Mouse (Mus musculus): ENCODE results near the gene Krt28. TPM values are rescaled to one million over a fixed set of nuclear protein-coding genes. Genes with fewer than 3 reads are reported as not detected.

The Krt28 gene
- 0.21 TPM in 1 of 2 replicates, not detected in the other for polyA plus RNA-seq (2014; fragmentation: Nextera tagmentation; extraction: Ambion mirVana)

DNA sequence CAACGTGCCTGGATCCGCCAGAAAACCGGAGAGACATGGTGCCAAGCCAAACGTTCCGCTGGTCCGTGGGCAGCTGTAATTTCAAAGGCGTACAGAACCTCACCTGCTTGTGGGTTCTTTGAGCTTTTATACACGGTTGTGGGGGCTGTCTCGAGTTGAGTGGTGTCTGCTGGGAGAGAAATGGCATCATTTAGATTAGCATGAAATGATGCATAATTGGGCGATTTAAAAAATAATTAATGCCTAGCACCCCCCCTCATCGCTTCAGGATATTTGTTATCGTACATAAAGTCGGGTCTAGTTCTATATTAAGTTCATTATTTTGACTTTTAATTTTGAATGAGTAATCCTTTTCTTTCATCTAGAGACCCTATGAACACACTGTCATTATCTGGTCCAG lies at the start of gene Krt28:
Gene Krt28 (minus strand): TSS at position 101 of the 400 bp plus-strand sequence.
- Histone ChIP-seq H3K36me3 (ENCODE audit: control insufficient read depth, insufficient read depth, low read length) (no peaks in the 10 kb centered on the region), H3K4me2 (replicated peaks; ENCODE audit: low read depth, low read length) (no peak within 1 kb of the TSS), H3K27ac (ENCODE audit: low read length) (no peak within 1 kb of the TSS), H3K4me3 (ENCODE audit: low read depth, low read length) (no peak within 1 kb of the TSS), H3K9ac (replicated peaks; ENCODE audit: low read depth, low read length) (no peak within 1 kb of the TSS), H3K4me1 (ENCODE audit: control insufficient read depth, insufficient read depth, low read length) (no peaks in the 10 kb centered on the region), H3K9me3 (ENCODE audit: control insufficient read depth, low read depth, low read length) (no peaks in the 10 kb centered on the region), H3K27me3 (ENCODE audit: control insufficient read depth, insufficient read depth, low read length) (no peaks in the 10 kb centered on the region)
- no peak for ATAC-seq (ENCODE audit: insufficient number of reproducible peaks, insufficient read depth, low FRiP score, low read depth)
- WGBS: 82% methylated on average over 13 of the region's 13 CpGs

DNA sequence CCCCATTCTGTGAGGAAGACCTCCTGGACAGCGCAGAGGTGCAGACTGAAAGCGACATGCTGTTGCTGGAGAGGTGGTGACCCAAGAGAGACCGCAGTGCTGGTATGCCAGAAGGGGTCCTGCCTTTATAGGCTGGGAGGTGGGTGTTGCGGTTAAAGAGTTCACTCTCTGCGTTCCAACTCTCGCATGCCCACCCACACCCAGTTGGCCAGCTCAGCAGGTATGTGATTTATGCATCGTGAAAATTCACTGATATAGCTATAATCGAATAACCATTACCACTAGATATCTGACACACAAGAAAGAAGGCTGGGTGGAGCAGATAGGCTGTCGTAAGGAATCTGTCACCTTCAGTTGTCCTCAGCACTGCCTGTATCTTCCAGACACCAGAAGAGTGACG lies 47.5 kb upstream of the Krt28 start, which contains the start of gene Krt12:
Gene Krt12 (minus strand): TSS at position 101 of the 400 bp plus-strand sequence.
- Histone ChIP-seq H3K27ac (ENCODE audit: low read length) (no peak within 1 kb of the TSS), H3K9me3 (ENCODE audit: control insufficient read depth, low read depth, low read length) (no peaks in the 10 kb centered on the region), H3K9ac (replicated peaks; ENCODE audit: low read depth, low read length) (no peak within 1 kb of the TSS), H3K4me2 (replicated peaks; ENCODE audit: low read depth, low read length) (no peak within 1 kb of the TSS), H3K4me1 (ENCODE audit: control insufficient read depth, insufficient read depth, low read length) (no peaks in the 10 kb centered on the region), H3K27me3 (ENCODE audit: control insufficient read depth, insufficient read depth, low read length) (no peaks in the 10 kb centered on the region), H3K36me3 (ENCODE audit: control insufficient read depth, insufficient read depth, low read length) (no peaks in the 10 kb centered on the region), H3K4me3 (ENCODE audit: low read depth, low read length) (no peak within 1 kb of the TSS)
- no peak for ATAC-seq (ENCODE audit: insufficient number of reproducible peaks, insufficient read depth, low FRiP score, low read depth)
- WGBS: 82% methylated on average over 10 of the region's 10 CpGs

DNA sequence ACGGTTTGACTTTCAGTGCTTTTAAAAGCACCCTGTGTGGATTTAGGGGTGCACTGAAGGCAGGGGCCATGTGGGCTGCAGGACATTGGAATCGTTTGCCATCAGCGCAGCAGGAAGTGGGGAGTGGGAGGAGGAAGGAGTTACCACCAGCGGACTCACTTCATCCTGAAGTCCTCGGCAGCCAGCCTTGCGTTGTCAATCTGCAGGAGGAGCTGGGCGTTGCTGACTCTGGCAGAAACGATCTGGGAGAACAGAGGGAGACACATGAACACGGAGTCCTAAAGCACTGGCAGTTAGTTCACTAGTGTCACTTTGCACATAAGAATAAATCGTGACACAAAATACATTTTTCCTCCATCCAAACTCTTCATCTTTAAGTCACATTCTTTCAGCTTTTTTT lies 45.9 kb upstream of the Krt28 start:
- Histone ChIP-seq H3K9ac (replicated peaks; ENCODE audit: low read depth, low read length) (no peak overlapping the region), H3K4me3 (ENCODE audit: low read depth, low read length) (no peak overlapping the region), H3K36me3 (ENCODE audit: control insufficient read depth, insufficient read depth, low read length) (no peaks in the 10 kb centered on the region), H3K27me3 (ENCODE audit: control insufficient read depth, insufficient read depth, low read length) (no peaks in the 10 kb centered on the region), H3K4me1 (ENCODE audit: control insufficient read depth, insufficient read depth, low read length) (no peaks in the 10 kb centered on the region), H3K4me2 (replicated peaks; ENCODE audit: low read depth, low read length) (no peak overlapping the region), H3K27ac (ENCODE audit: low read length) (no peak overlapping the region), H3K9me3 (ENCODE audit: control insufficient read depth, low read depth, low read length) (no peaks in the 10 kb centered on the region)
- ATAC-seq (ENCODE audit: insufficient number of reproducible peaks, insufficient read depth, low FRiP score, low read depth): no peak
- WGBS: 43% methylated on average over 10 of the region's 10 CpGs

DNA sequence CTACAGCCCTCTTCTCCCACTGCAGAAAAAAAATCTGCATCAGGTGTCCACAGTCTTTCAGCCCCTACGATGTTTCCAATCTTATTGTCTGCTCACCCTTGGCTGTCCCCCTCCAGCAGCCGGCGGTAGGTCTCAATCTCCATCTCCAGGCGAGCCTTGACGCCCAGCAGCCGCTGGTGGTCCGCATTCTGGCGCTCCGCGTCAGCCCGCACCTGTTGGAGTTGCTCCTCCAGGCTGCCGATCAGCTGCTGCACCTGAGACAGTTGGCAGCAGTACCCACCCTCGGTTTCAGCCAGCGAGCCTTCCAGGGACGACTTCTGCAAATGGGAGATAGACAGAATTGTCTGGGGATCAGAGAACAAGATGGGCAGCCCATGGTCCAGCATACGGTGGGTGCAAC lies 43.1 kb upstream of the Krt28 start:
- Histone ChIP-seq H3K9ac (replicated peaks; ENCODE audit: low read depth, low read length) (no peak overlapping the region), H3K27me3 (ENCODE audit: control insufficient read depth, insufficient read depth, low read length) (no peaks in the 10 kb centered on the region), H3K4me2 (replicated peaks; ENCODE audit: low read depth, low read length) (no peak overlapping the region), H3K4me1 (ENCODE audit: control insufficient read depth, insufficient read depth, low read length) (no peaks in the 10 kb centered on the region), H3K4me3 (ENCODE audit: low read depth, low read length) (no peak overlapping the region), H3K27ac (ENCODE audit: low read length) (no peak overlapping the region), H3K9me3 (ENCODE audit: control insufficient read depth, low read depth, low read length) (no peaks in the 10 kb centered on the region), H3K36me3 (ENCODE audit: control insufficient read depth, insufficient read depth, low read length) (no peaks in the 10 kb centered on the region)
- no peak for ATAC-seq (ENCODE audit: insufficient number of reproducible peaks, insufficient read depth, low FRiP score, low read depth)
- 73% methylated on average over 16 of the region's 16 CpGs for WGBS

DNA sequence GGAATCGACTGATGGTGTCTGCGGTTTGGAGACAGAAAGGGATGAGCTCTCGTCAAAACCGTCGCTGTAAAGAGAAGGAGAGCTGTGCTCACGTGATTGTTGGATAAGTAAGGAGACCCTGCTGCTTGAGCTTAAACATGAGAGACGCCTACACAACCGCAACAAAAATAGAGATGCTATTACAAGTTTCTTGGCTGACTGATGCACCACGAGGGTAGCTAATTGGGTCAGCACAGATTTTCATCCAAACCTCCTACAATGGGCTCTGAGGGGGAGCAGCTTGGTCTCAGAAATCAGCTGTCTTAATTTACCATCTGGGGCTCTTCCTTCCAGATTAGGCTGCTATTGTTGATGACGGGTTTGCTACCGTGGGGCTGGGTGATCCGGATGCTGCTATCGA lies 42.2 kb upstream of the Krt28 start:
- no peak overlapping the region for H3K9ac ChIP-seq (replicated peaks; ENCODE audit: low read depth, low read length)
- H3K36me3 ChIP-seq (ENCODE audit: control insufficient read depth, insufficient read depth, low read length): no peaks in the 10 kb centered on the region
- H3K4me3 ChIP-seq (ENCODE audit: low read depth, low read length): no peak overlapping the region
- H3K4me2 ChIP-seq (replicated peaks; ENCODE audit: low read depth, low read length): no peak overlapping the region
- 86% methylated on average over 13 of the region's 13 CpGs for WGBS
- no peaks in the 10 kb centered on the region for H3K27me3 ChIP-seq (ENCODE audit: control insufficient read depth, insufficient read depth, low read length)
- H3K4me1 ChIP-seq (ENCODE audit: control insufficient read depth, insufficient read depth, low read length): no peaks in the 10 kb centered on the region
- no peak for ATAC-seq (ENCODE audit: insufficient number of reproducible peaks, insufficient read depth, low FRiP score, low read depth)
- H3K9me3 ChIP-seq (ENCODE audit: control insufficient read depth, low read depth, low read length): no peaks in the 10 kb centered on the region
- H3K27ac ChIP-seq (ENCODE audit: low read length): no peak overlapping the region

DNA sequence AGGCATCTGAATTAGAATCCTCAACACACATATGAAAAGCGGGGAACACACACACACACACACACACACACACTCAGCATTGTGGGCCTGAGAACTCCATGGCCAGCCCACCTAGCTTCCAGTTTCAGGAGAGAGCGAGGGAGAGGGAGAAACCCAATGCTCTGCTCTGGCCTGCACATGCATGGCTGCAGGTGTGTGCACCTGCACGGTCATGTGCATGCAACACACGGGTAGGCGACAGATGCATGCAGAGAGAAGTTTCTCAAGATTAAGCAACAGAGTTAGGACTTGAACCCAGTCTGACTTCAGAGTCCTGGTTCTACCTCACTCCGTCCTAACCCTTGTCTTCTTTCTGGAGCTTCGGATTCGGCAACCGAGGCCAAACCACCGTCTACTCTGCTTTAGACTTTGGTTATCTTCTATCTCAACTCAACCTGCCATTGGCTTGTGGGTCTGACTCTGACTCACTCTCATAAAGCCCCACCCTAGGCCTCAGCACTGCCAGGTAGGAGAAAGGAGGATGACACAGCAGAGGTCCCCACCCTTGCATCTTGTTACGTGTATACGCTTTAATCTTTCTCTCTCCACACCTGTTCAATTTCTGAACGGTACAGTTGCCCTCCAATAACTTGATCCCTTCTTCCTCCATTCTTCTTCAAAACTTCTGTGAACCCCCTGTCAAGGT lies 39.9 kb upstream of the Krt28 start:
- Histone ChIP-seq H3K4me1 (ENCODE audit: control insufficient read depth, insufficient read depth, low read length) (no peaks in the 10 kb centered on the region), H3K27me3 (ENCODE audit: control insufficient read depth, insufficient read depth, low read length) (no peaks in the 10 kb centered on the region), H3K9ac (replicated peaks; ENCODE audit: low read depth, low read length) (no peak overlapping the region), H3K36me3 (ENCODE audit: control insufficient read depth, insufficient read depth, low read length) (no peaks in the 10 kb centered on the region), H3K4me3 (ENCODE audit: low read depth, low read length) (no peak overlapping the region), H3K27ac (ENCODE audit: low read length) (no peak overlapping the region), H3K4me2 (replicated peaks; ENCODE audit: low read depth, low read length) (no peak overlapping the region), H3K9me3 (ENCODE audit: control insufficient read depth, low read depth, low read length) (no peaks in the 10 kb centered on the region)
- 86% methylated on average over 13 of the region's 13 CpGs for WGBS
- ATAC-seq (ENCODE audit: insufficient number of reproducible peaks, insufficient read depth, low FRiP score, low read depth): no peak

DNA sequence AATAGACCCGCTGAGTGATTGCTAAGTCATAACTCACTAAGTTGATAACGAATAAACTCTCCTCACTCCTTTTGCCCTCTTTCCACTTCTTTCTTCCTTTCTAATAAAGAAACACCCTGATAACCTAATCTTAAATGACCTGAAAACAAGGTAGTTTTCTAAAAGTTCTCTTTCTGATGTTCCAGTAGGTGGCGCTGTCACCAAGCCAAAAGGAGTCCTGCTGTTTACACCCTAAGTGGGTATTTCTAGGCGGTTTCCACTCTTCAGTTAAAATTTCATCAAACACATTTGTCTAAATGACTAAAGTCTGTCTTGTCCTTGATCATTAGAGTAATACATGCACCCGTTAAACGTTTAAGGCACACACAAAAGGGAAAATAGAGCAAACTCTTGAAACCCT lies 38.5 kb upstream of the Krt28 start:
- no peak overlapping the region for H3K9ac ChIP-seq (replicated peaks; ENCODE audit: low read depth, low read length)
- no peak overlapping the region for H3K4me3 ChIP-seq (ENCODE audit: low read depth, low read length)
- H3K36me3 ChIP-seq (ENCODE audit: control insufficient read depth, insufficient read depth, low read length): no peaks in the 10 kb centered on the region
- H3K27ac ChIP-seq (ENCODE audit: low read length): no peak overlapping the region
- no peaks in the 10 kb centered on the region for H3K27me3 ChIP-seq (ENCODE audit: control insufficient read depth, insufficient read depth, low read length)
- no peaks in the 10 kb centered on the region for H3K4me1 ChIP-seq (ENCODE audit: control insufficient read depth, insufficient read depth, low read length)
- H3K4me2 ChIP-seq (replicated peaks; ENCODE audit: low read depth, low read length): no peak overlapping the region
- H3K9me3 ChIP-seq (ENCODE audit: control insufficient read depth, low read depth, low read length): no peaks in the 10 kb centered on the region
- WGBS: 19% methylated on average over 6 of the region's 6 CpGs
- ATAC-seq (ENCODE audit: insufficient number of reproducible peaks, insufficient read depth, low FRiP score, low read depth): no peak

DNA sequence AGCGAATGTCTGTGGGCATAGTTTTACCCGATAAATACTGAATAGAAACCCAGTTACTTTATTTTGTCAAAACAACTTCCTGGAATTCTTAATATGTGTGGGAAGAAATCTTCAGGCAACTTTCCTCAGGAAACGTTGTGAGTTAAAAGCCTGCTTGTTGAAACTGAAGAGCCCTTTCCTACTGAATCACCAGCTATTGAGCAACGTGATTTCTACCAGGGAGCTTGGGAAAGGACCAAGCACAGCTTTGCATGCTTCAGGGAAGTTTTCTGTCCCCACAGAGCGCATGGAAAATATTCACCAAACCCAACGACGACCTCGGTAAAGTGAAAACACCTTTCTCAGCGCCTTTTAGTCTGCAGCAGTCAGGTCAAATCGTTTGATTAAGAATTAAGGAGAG lies 31.5 kb upstream of the Krt28 start:
- H3K27ac ChIP-seq (ENCODE audit: low read length): no peak overlapping the region
- no peaks in the 10 kb centered on the region for H3K9me3 ChIP-seq (ENCODE audit: control insufficient read depth, low read depth, low read length)
- H3K36me3 ChIP-seq (ENCODE audit: control insufficient read depth, insufficient read depth, low read length): no peaks in the 10 kb centered on the region
- H3K4me3 ChIP-seq (ENCODE audit: low read depth, low read length): no peak overlapping the region
- no peaks in the 10 kb centered on the region for H3K4me1 ChIP-seq (ENCODE audit: control insufficient read depth, insufficient read depth, low read length)
- ATAC-seq (ENCODE audit: insufficient number of reproducible peaks, insufficient read depth, low FRiP score, low read depth): no peak
- H3K9ac ChIP-seq (replicated peaks; ENCODE audit: low read depth, low read length): no peak overlapping the region
- H3K4me2 ChIP-seq (replicated peaks; ENCODE audit: low read depth, low read length): no peak overlapping the region
- WGBS: 63% methylated on average over 10 of the region's 10 CpGs
- no peaks in the 10 kb centered on the region for H3K27me3 ChIP-seq (ENCODE audit: control insufficient read depth, insufficient read depth, low read length)
